Mouse (Mus musculus): ENCODE measurements around the gene Sec61a1. TPM values are rescaled to one million over a fixed set of nuclear protein-coding genes. Genes with fewer than 3 reads are reported as not detected.

The Sec61a1 gene
- polyA plus RNA-seq, 1 experiment from 2014 or later, result 283 TPM

DNA sequence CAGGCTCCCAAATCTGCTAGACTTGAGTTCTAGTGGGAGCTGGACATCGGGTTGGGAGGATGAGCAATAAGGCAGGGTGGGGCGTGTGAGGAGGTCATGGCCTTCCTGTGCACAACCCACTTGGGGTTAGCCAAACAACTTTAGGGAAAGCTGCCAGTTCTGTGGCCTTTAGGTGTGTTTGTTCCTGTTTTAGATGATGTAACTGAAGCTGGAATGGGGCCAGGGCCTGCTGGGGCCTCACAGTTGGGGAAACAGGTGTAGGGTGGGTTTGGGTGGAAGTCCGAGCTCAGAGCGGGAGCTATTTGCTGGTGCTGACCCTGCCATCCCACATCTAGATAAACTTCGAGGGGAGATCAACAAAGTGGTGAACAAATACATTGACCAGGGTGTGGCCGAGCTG, 33.3 kb downstream of the Sec61a1 start:
- Histone ChIP-seq H3K27ac (no peak overlapping the region), H3K4me3 (no peak overlapping the region), H3K4me2 (replicated peaks) (no peak overlapping the region), H3K4me1 (no peaks in the 10 kb centered on the region), H3K27me3 (no peaks in the 10 kb centered on the region), H3K9ac (no peak overlapping the region), H3K36me3 (peaks cover 87% of the 10 kb centered on the region), H3K9me3 (no peaks in the 10 kb centered on the region)
- no peak for ATAC-seq (ENCODE audit: low FRiP score, low read depth)
- WGBS, result 89% methylated on average over 6 of the region's 6 CpGs

DNA sequence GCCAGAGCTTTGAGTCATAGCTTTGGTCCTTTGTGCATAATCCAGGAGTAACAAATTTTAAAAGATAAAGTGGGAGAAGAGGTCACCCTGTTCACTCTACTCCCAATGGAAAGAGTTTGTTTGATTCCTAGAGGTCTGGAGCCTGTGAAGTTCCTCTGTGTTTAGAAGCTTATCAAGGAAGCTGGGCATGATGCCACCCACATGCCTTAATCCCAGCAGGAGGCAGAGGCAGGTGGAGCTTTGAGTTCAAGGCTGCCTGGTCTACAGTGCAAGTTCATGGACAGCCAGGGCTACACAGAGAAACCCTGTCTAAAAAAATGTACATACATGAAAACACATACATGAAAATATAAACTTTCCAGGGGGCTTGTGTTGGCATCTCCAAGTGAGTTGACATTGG, 34.8 kb downstream of the Sec61a1 start:
- no peaks in the 10 kb centered on the region for H3K4me1 ChIP-seq

DNA sequence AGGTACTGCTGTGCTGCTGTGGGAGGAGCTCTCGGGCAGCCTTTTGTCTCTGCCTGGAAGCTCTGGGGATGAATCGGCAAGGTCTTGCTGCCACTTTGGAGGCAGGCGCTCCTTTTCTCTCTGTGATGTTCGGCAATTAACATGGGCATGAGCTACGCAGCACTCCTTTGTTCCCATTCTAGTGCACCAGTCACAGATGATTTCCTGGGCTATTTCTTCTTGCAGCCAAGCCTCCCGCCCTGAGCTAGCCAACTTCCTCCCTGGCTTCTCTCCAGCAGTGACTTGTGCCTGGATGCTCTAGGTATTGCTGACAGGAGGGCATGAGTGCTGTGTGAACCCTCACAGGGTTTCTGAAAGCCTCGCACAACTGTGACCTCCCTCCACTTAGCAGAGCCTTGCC, 35.6 kb downstream of the Sec61a1 start:
- Histone ChIP-seq H3K4me3 (no peak overlapping the region), H3K4me2 (replicated peaks) (no peak overlapping the region), H3K36me3 (peaks cover 97% of the 10 kb centered on the region), H3K4me1 (no peaks in the 10 kb centered on the region), H3K27me3 (no peaks in the 10 kb centered on the region), H3K27ac (no peak overlapping the region), H3K9me3 (no peaks in the 10 kb centered on the region), H3K9ac (no peak overlapping the region)
- ATAC-seq (ENCODE audit: low FRiP score, low read depth), result no peak
- 74% methylated on average over 7 of the region's 7 CpGs for WGBS

More for the DNA sequence above, 34.8 kb downstream of the Sec61a1 start:
- Histone ChIP-seq H3K4me3 (no peak overlapping the region), H3K27me3 (no peaks in the 10 kb centered on the region), H3K36me3 (peaks cover 97% of the 10 kb centered on the region), H3K9ac (no peak overlapping the region), H3K27ac (no peak overlapping the region), H3K9me3 (no peaks in the 10 kb centered on the region), H3K4me2 (replicated peaks) (no peak overlapping the region)
- ATAC-seq (ENCODE audit: low FRiP score, low read depth), result no peak

DNA sequence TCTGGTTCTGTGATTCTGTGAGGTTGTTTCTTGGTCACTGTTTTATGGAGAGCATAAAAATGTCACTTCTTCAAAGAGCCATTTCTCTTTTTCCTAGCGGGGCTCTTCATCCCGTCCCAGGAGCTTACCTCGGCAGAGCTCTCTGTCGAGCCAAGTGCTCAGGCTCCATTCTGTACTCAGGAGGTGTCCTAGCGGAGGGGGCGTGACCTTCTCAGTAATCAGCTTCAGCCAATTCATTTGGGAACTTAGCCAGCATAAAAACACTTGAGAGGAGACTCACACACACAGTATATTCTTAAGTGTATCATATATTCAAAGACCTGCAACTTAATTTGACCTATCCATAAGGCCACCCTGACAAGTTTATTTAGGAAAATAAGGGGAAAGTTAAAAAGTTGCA, 38.3 kb downstream of the Sec61a1 start:
- H3K9me3 ChIP-seq, result no peaks in the 10 kb centered on the region
- H3K4me3 ChIP-seq, result no peak overlapping the region
- no peak overlapping the region for H3K9ac ChIP-seq
- H3K4me2 ChIP-seq (replicated peaks), result no peak overlapping the region
- no peaks in the 10 kb centered on the region for H3K4me1 ChIP-seq
- H3K27me3 ChIP-seq, result no peaks in the 10 kb centered on the region
- ATAC-seq (ENCODE audit: low FRiP score, low read depth), result no peak
- H3K27ac ChIP-seq, result no peak overlapping the region
- 45% methylated on average over 6 of the region's 6 CpGs for WGBS
- peaks cover 97% of the 10 kb centered on the region for H3K36me3 ChIP-seq

DNA sequence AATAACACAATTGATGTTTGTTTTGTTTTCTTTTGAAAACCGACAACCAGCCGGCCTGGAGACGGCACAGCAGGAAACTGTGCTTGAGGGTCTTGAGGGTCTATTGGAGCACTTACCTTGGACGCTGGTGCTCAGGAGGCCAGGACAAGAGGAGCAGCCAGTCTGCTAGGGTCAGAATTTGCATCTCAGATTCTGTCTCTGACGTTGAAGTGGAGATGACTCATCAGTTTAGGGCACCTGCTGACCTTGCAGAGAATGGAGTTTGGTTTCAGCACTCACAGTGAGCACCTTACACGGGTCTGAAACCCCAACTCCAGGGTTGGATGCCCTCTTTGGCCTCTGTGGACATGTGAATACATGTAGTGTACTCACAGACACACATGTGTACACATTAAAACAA, 48.8 kb downstream of the Sec61a1 start:
- peaks cover 74% of the 10 kb centered on the region for H3K36me3 ChIP-seq
- H3K27ac ChIP-seq, result no peak overlapping the region
- H3K4me2 ChIP-seq (replicated peaks), result no peak overlapping the region
- H3K9ac ChIP-seq, result no peak overlapping the region
- H3K4me1 ChIP-seq, result peaks cover 12% of the 10 kb centered on the region
- no peak for ATAC-seq (ENCODE audit: low FRiP score, low read depth)
- H3K4me3 ChIP-seq, result no peak overlapping the region
- 75% methylated on average over 6 of the region's 6 CpGs for WGBS
- no peaks in the 10 kb centered on the region for H3K9me3 ChIP-seq
- H3K27me3 ChIP-seq, result no peaks in the 10 kb centered on the region

DNA sequence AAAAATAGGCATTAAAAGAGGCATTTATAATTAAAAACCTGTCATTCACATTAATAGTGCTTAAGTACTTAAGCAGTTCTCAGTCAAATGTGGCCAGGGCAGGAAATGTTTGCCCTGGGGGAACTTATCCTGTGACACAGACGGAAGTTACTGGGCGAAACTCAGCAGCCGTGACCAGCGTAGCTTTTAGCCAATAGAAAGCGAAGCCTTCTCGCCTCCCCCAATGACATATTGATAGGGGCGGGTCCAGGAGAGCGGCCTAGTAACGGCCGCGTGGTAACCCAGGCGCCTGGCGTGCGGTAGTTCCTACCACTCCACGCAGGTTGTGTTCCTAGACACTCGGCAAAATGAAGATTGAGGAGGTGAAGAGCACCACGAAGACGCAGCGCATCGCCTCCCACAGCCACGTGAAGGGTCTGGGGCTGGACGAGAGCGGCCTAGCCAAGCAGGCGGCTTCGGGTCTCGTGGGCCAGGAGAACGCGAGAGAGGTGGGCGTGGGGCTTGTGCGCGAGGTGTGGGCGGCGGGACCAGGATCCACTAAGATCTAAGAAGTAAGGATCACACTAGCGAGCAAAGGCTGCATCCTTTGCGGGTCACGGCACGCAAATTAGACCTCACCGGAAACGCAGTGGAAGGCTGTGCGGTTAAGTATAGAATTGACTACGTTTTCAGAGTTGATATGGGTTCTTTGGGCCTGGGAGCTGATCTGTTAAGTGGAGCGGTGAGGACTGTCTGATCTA, 53.4 kb downstream of the Sec61a1 start, which contains the start of gene Ruvbl1:
TSS of gene Ruvbl1 (plus strand) at position 229 of the 740 bp plus-strand sequence.
- peaks cover 29% of the 10 kb centered on the region for H3K36me3 ChIP-seq
- peaks cover 12% of the 10 kb centered on the region for H3K4me1 ChIP-seq
- H3K9me3 ChIP-seq, result no peaks in the 10 kb centered on the region
- peak; percentile 100 for ATAC-seq (ENCODE audit: low FRiP score, low read depth)
- peak within 1 kb of the TSS; percentile 84 for H3K9ac ChIP-seq
- peak within 1 kb of the TSS; percentile 90 for H3K4me2 ChIP-seq (replicated peaks)
- H3K4me3 ChIP-seq, result peak within 1 kb of the TSS; percentile 77
- WGBS, result under 1% methylated on average over 42 of the region's 42 CpGs
- no peak within 1 kb of the TSS for H3K27ac ChIP-seq
- no peaks in the 10 kb centered on the region for H3K27me3 ChIP-seq

DNA sequence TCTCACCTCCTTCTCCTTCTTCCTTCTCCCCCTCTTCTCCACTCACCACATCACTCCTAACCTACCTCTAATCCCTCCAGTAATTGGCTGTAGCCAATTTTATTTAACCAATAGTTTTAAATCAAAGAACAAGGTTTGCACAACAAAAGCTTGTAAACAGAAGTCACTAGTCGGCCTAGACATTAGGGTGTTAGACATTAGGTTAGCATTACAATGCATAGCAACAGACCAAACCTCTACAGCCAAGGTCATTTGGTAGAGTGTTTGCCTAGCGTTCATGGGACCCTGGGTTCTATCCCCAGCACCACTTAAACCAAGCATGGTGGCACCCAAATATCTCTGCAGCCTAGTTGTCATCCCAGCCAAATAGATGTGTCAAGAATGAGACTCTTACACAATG, 64.2 kb downstream of the Sec61a1 start:
- H3K4me1 ChIP-seq, result no peaks in the 10 kb centered on the region
- H3K9me3 ChIP-seq, result no peaks in the 10 kb centered on the region
- H3K27me3 ChIP-seq, result peaks cover 4% of the 10 kb centered on the region
- 65% methylated on average over 2 of the region's 2 CpGs for WGBS
- no peak overlapping the region for H3K4me3 ChIP-seq
- no peak overlapping the region for H3K4me2 ChIP-seq (replicated peaks)
- H3K36me3 ChIP-seq, result no peaks in the 10 kb centered on the region
- H3K9ac ChIP-seq, result no peak overlapping the region
- H3K27ac ChIP-seq, result no peak overlapping the region
- no peak for ATAC-seq (ENCODE audit: low FRiP score, low read depth)

Other genes starting within 250 kb of the Sec61a1 start
- 42.3 and 47.1 TPM in 2 replicates for gene Eefsec, start 72.4 kb downstream of the Sec61a1 start, polyA plus RNA-seq (2015; fragmentation: Nextera tagmentation; extraction: Ambion mirVana)
- 151 TPM in 2 replicates for gene Ruvbl1, start 53.5 kb downstream of the Sec61a1 start, polyA plus RNA-seq (2015; fragmentation: Nextera tagmentation; extraction: Ambion mirVana)
- gene Kbtbd12, start 119.0 kb upstream of the Sec61a1 start, polyA plus RNA-seq (2015; fragmentation: Nextera tagmentation; extraction: Ambion mirVana), result 0.51 and 0.54 TPM in 2 replicates
- 13.6 and 15.5 TPM in 2 replicates for gene Mgll, start 205.5 kb upstream of the Sec61a1 start, polyA plus RNA-seq (2015; fragmentation: Nextera tagmentation; extraction: Ambion mirVana)

Data from limb, embryonic 13.5 days (tissue).